Mouse (Mus musculus): Measurements from ENCODE around the gene Gm5591.
"Not testable (repeated sequence)": the region's sequence is repeated elsewhere in the genome, so short reads cannot be mapped to it uniquely, and the experiment has no call there.

The Gm5591 gene

DNA sequence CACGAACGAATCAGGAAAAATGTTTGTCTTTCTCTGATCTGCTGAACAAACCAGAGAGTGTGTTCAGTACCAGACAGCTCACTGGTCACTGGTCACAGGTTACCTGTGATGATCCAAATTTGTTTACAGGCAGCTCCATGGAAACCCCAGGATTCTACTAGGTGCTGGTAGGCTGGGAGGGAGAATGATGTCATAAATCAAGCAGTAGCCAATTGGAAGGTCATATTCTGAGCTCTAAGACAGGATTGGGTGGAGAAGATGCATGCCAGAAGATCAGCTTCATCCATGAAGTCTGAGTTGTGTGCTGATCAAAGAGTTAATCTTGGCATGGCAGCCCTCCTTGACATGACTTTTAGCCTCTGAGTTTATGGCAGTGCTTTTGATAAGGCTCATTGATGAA lies at the start of gene Gm5591:
Gene Gm5591, minus strand, starts transcription at position 101 of the 400 bp plus-strand sequence.
- DNase-seq, result not testable (repeated sequence)

DNA sequence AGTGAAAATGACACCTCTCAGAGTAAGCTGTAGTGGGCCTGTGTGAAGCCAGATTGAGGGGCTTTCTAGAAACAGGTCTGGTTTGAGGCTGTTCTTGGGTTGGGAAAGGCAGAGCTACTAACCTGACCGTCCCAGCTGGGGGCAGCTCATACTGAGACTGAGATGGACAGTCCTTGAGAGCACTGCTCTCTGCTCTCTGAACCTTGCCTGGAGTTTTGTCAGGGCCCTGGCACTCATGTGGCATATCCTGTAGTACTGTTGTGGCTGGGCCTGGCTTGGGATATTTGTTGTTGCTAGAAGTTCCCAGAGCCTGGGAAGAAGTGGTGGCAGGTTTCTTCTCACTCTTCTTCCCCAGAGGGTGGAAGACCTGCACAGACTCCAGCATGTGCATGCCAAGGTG lies 39.5 kb downstream of the Gm5591 start:
- DNase-seq, result not testable (repeated sequence)
